Mouse (Mus musculus) thymus, postnatal 10 days (tissue): ENCODE data around the gene Fads1.
"Not testable (repeated sequence)": the region's sequence is repeated elsewhere in the genome, so short reads cannot be mapped to it uniquely, and the experiment has no call there.

Experiments used
- DNase-seq, 2 experiments: peaks; one replicate each; pipeline ENCODE4 v3.0.0; 2021; ENCODE audit warnings: low spot score in 2 of 2

Fads1 gene

GRCm38 (mm10) chr19:10182670-10183298 is at the start of gene Fads1:
Gene Fads1 (plus strand): TSS chr19:10182888.
- DNase-seq: peak; percentile 89 to 90

GRCm38 (mm10) chr19:10134692-10135091 is 48.0 kb upstream of the Fads1 start:
- no peak for DNase-seq

- no peak for DNase-seq
These were observed 45.3 kb upstream of the Fads1 start for GRCm38 (mm10) chr19:10137423-10137822.

GRCm38 (mm10) chr19:10139736-10140135 is 43.0 kb upstream of the Fads1 start:
- no peak for DNase-seq

GRCm38 (mm10) chr19:10143667-10144066 is 39.0 kb upstream of the Fads1 start:
- no peak for DNase-seq

- no peak for DNase-seq
These were observed 38.2 kb upstream of the Fads1 start for GRCm38 (mm10) chr19:10144464-10144863.

GRCm38 (mm10) chr19:10148555-10148954 is 34.1 kb upstream of the Fads1 start:
- no peak for DNase-seq

GRCm38 (mm10) chr19:10149189-10149588 is 33.5 kb upstream of the Fads1 start:
- no peak for DNase-seq

- no peak for DNase-seq
These were observed 25.0 kb upstream of the Fads1 start for GRCm38 (mm10) chr19:10157725-10158124.

- DNase-seq: no peak
These were observed 18.8 kb upstream of the Fads1 start for GRCm38 (mm10) chr19:10163896-10164295.

- not testable (repeated sequence) for DNase-seq
These were observed 16.8 kb upstream of the Fads1 start for GRCm38 (mm10) chr19:10165928-10166327.

- DNase-seq: no peak
These were observed 15.6 kb upstream of the Fads1 start for GRCm38 (mm10) chr19:10167112-10167511.

GRCm38 (mm10) chr19:10167951-10168350 is 14.7 kb upstream of the Fads1 start:
- DNase-seq: no peak

GRCm38 (mm10) chr19:10168441-10168840 is 14.2 kb upstream of the Fads1 start:
- DNase-seq: no peak

- no peak for DNase-seq
These were observed 13.5 kb upstream of the Fads1 start for GRCm38 (mm10) chr19:10169179-10169578.

GRCm38 (mm10) chr19:10169692-10170330 is 12.9 kb upstream of the Fads1 start:
- not testable (repeated sequence) for DNase-seq

GRCm38 (mm10) chr19:10170466-10170865 is 12.2 kb upstream of the Fads1 start:
- DNase-seq: no peak

GRCm38 (mm10) chr19:10171359-10171758 is 11.3 kb upstream of the Fads1 start:
- no peak for DNase-seq

GRCm38 (mm10) chr19:10171846-10172245 is 10.8 kb upstream of the Fads1 start:
- no peak for DNase-seq

GRCm38 (mm10) chr19:10173116-10173718 is 9.5 kb upstream of the Fads1 start:
- no peak for DNase-seq

GRCm38 (mm10) chr19:10173844-10174539 is 8.7 kb upstream of the Fads1 start:
- DNase-seq: no peak

- DNase-seq: no peak
These were observed 7.7 kb upstream of the Fads1 start for GRCm38 (mm10) chr19:10174956-10175355.

GRCm38 (mm10) chr19:10176477-10176876 is 6.2 kb upstream of the Fads1 start:
- DNase-seq: no peak
